Mouse (Mus musculus): ENCODE measurements around the gene Tmem8b. TPM values are rescaled to one million over a fixed set of nuclear protein-coding genes. Genes with fewer than 3 reads are reported as not detected.

Gene Tmem8b
- polyA plus RNA-seq, 1 experiment from 2014 or later, result 2.7 TPM

Small RNA genes lying within 50 kb of the gene (microRNA-seq; reads per million reads assigned to microRNA genes)
- gene Gm25262 (ENCODE audit: borderline number of aligned reads), result 0.20 reads per million

Other genes starting within 250 kb of the Tmem8b start
- 0.23 TPM in 1 of 2 replicates, not detected in the other for gene Fam166b, start 239.8 kb upstream of the Tmem8b start, polyA plus RNA-seq (2014; fragmentation: Nextera tagmentation; extraction: Ambion mirVana)
- gene Tesk1, start 227.0 kb upstream of the Tmem8b start, polyA plus RNA-seq (2014; fragmentation: Nextera tagmentation; extraction: Ambion mirVana), result 5.0 and 6.1 TPM in 2 replicates
- 1.8 and 3.3 TPM in 2 replicates for gene Cd72, start 214.3 kb upstream of the Tmem8b start, polyA plus RNA-seq (2014; fragmentation: Nextera tagmentation; extraction: Ambion mirVana)
- not detected in 2 replicates for gene Sit1, start 185.2 kb upstream of the Tmem8b start, polyA plus RNA-seq (2014; fragmentation: Nextera tagmentation; extraction: Ambion mirVana)
- 73.6 and 75.8 TPM in 2 replicates for gene Ccdc107, start 176.1 kb upstream of the Tmem8b start, polyA plus RNA-seq (2014; fragmentation: Nextera tagmentation; extraction: Ambion mirVana)
- gene Arhgef39, start 169.3 kb upstream of the Tmem8b start, polyA plus RNA-seq (2014; fragmentation: Nextera tagmentation; extraction: Ambion mirVana), result 34.2 and 35.7 TPM in 2 replicates
- gene Car9, start 162.0 kb upstream of the Tmem8b start, polyA plus RNA-seq (2014; fragmentation: Nextera tagmentation; extraction: Ambion mirVana), result 1.7 and 3.2 TPM in 2 replicates
- 155 and 162 TPM in 2 replicates for gene Tpm2, start 145.2 kb upstream of the Tmem8b start, polyA plus RNA-seq (2014; fragmentation: Nextera tagmentation; extraction: Ambion mirVana)
- 59.7 and 77.1 TPM in 2 replicates for gene Creb3, start 106.6 kb upstream of the Tmem8b start, polyA plus RNA-seq (2014; fragmentation: Nextera tagmentation; extraction: Ambion mirVana)
- gene Tln1, start 106.3 kb upstream of the Tmem8b start, polyA plus RNA-seq (2014; fragmentation: Nextera tagmentation; extraction: Ambion mirVana), result 74.2 and 86.2 TPM in 2 replicates
- gene Rgp1, start 90.3 kb upstream of the Tmem8b start, polyA plus RNA-seq (2014; fragmentation: Nextera tagmentation; extraction: Ambion mirVana), result 20.1 and 32.5 TPM in 2 replicates
- gene Gba2, start 90.1 kb upstream of the Tmem8b start, polyA plus RNA-seq (2014; fragmentation: Nextera tagmentation; extraction: Ambion mirVana), result 14.3 and 18.4 TPM in 2 replicates
- gene Msmp, start 84.5 kb upstream of the Tmem8b start, polyA plus RNA-seq (2014; fragmentation: Nextera tagmentation; extraction: Ambion mirVana), result not detected in 2 replicates
- 7.2 and 7.8 TPM in 2 replicates for gene Npr2, start 37.0 kb upstream of the Tmem8b start, polyA plus RNA-seq (2014; fragmentation: Nextera tagmentation; extraction: Ambion mirVana)
- gene Spag8, start 15.4 kb upstream of the Tmem8b start, polyA plus RNA-seq (2014; fragmentation: Nextera tagmentation; extraction: Ambion mirVana), result 0.29 and 0.38 TPM in 2 replicates
- gene Hint2, start 12.5 kb upstream of the Tmem8b start, polyA plus RNA-seq (2014; fragmentation: Nextera tagmentation; extraction: Ambion mirVana), result 128 and 131 TPM in 2 replicates
- 3.4 and 3.9 TPM in 2 replicates for gene Fam221b, start 174 bp downstream of the Tmem8b start, polyA plus RNA-seq (2014; fragmentation: Nextera tagmentation; extraction: Ambion mirVana)
- gene Olfr70, start 31.8 kb downstream of the Tmem8b start, polyA plus RNA-seq (2014; fragmentation: Nextera tagmentation; extraction: Ambion mirVana), result not detected in 2 replicates
- not detected in 2 replicates for gene Olfr71, start 41.3 kb downstream of the Tmem8b start, polyA plus RNA-seq (2014; fragmentation: Nextera tagmentation; extraction: Ambion mirVana)
- 0.59 and 0.99 TPM in 2 replicates for gene Hrct1, start 58.2 kb downstream of the Tmem8b start, polyA plus RNA-seq (2014; fragmentation: Nextera tagmentation; extraction: Ambion mirVana)
- 0.16 and 0.24 TPM in 2 replicates for gene Spaar, start 61.1 kb downstream of the Tmem8b start, polyA plus RNA-seq (2014; fragmentation: Nextera tagmentation; extraction: Ambion mirVana)
- not detected in 2 replicates for gene Olfr159, start 102.0 kb downstream of the Tmem8b start, polyA plus RNA-seq (2014; fragmentation: Nextera tagmentation; extraction: Ambion mirVana)
- gene Olfr156, start 154.9 kb downstream of the Tmem8b start, polyA plus RNA-seq (2014; fragmentation: Nextera tagmentation; extraction: Ambion mirVana), result not detected in 2 replicates
- 0.03 TPM in 2 replicates for gene Olfr157, start 171.2 kb downstream of the Tmem8b start, polyA plus RNA-seq (2014; fragmentation: Nextera tagmentation; extraction: Ambion mirVana)
- not detected in 2 replicates for gene Olfr155, start 182.6 kb downstream of the Tmem8b start, polyA plus RNA-seq (2014; fragmentation: Nextera tagmentation; extraction: Ambion mirVana)
- gene Reck, start 206.6 kb downstream of the Tmem8b start, polyA plus RNA-seq (2014; fragmentation: Nextera tagmentation; extraction: Ambion mirVana), result 11.8 and 13.6 TPM in 2 replicates

All from heart, embryonic 11.5 days (tissue).